Mouse (Mus musculus) ES-E14 (cell line): ENCODE measurements at regions not wholly inside any gene's neighbourhood (a gene's known extent, or its start where the extent isn't known, plus 50 kb on each side); places are given as distances from the start of the nearest gene placed in this dataset.

Experiments
- CHD2 ChIP-seq: IDR thresholded peaks from 2 replicates; pipeline ENCODE4 v1.6.1; 2014; ENCODE audit warnings: mild to moderate bottlenecking, low read depth, low read length, inconsistent platforms
- HCFC1 ChIP-seq: IDR thresholded peaks from 2 replicates; pipeline ENCODE4 v1.6.1; 2012; ENCODE audit warnings: low read length, inconsistent platforms, borderline replicate concordance; ENCODE audit not compliant: insufficient read depth
- MAFK ChIP-seq: IDR thresholded peaks from 2 replicates; pipeline ENCODE4 v1.6.1; 2014; ENCODE audit warnings: mild to moderate bottlenecking, low read depth, low read length, inconsistent platforms; ENCODE audit not compliant: insufficient read depth
- ZC3H11A ChIP-seq: IDR thresholded peaks from 2 replicates; pipeline ENCODE4 v1.6.1; 2012; ENCODE audit warnings: low read depth, mild to moderate bottlenecking, inconsistent platforms, low read length, borderline replicate concordance
- ZNF384 ChIP-seq: IDR thresholded peaks from 2 replicates; pipeline ENCODE4 v1.6.1; 2012; ENCODE audit warnings: low read depth, low read length, inconsistent platforms

GRCm38 (mm10) chr11:43958241-43958975 is 57.4 kb upstream of the Adra1b start:
- TF ChIP-seq ZNF384, result no peak
- no peak for TF ChIP-seq CHD2
- TF ChIP-seq MAFK, result no peak
- no peak for TF ChIP-seq HCFC1
- TF ChIP-seq ZC3H11A, result no peak
